Mouse (Mus musculus) megakaryocyte progenitor cell, adult 5-6 weeks (primary cell): Measurements from ENCODE around the gene Slc24a3. TPM values are rescaled to one million over a fixed set of nuclear protein-coding genes. Genes with fewer than 3 reads are reported as not detected.

Experiments used
- ATAC-seq: replicated peaks from 2 replicates; pipeline ENCODE4 v1.8.0; 2016; ENCODE audit warnings: mild to moderate bottlenecking, moderate TSS enrichment, inconsistent platforms; ENCODE audit not compliant: poor library complexity
- total RNA-seq, 2 experiments: library from RNA; stranded (forward) in 1 of 2; stranded (reverse) in 1 of 2; fragments of 157-497, 149-512 nt in 1 of 2; fragments of 200-1000 nt in 1 of 2; gene quantifications; 2 replicates each; pipeline versions ENCODE4 v1.2.3 to v1.2.4; 2015 to 2017

The Slc24a3 gene
- total RNA-seq, 2 experiments from 2014 or later, result 1.4 to 2.1 TPM

GRCm38 (mm10) chr2:145527151-145527550 is 359.6 kb downstream of the Slc24a3 start:
- ATAC-seq, result no peak

GRCm38 (mm10) chr2:145530941-145531353 is 363.4 kb downstream of the Slc24a3 start:
- ATAC-seq, result no peak

- no peak for ATAC-seq
Measured at GRCm38 (mm10) chr2:145533086-145533485, 365.5 kb downstream of the Slc24a3 start.

- no peak for ATAC-seq
Measured at GRCm38 (mm10) chr2:145535307-145535706, 367.8 kb downstream of the Slc24a3 start.

DNA sequence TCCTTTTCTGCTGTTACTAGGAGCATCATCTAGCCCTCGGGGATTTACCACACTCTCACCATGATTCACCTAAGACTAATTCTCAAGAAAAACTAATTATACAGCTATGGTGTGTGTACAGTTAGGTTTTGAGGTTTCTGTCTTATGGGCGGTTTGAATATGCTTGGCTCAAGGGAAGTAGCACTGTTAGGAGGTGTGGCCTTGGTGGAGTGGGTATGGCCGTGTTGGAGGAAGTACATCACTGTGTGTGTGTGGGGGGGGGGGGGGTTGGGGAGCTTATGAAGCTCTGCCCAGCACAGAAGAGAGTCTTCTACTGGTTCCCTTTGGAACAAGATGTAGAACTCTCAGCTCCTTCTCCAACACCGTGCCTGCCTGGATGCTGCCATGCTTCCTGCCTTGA is 368.2 kb downstream of the Slc24a3 start:
- peak; percentile 89 for ATAC-seq

GRCm38 (mm10) chr2:145536986-145537385 is 369.4 kb downstream of the Slc24a3 start:
- no peak for ATAC-seq

DNA sequence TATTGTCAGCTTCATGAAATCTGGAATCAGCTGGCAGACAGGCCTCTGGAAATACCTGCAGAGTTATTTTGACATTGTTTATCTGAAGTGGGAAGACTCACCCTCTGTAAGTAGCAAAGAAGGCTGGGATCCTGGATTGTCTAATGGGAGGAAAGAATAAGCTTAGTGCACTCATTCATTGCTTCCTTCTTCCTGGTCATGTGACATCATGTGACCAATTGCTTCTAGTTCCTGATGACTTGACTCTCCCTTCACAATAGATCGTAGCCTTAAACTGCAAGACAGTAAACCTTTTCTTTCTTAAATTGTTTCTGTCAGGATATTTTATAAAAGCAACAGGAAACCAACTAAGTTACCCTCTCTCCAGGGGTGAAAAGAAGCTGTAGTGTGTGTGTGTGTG is 374.1 kb downstream of the Slc24a3 start:
- ATAC-seq, result no peak

- ATAC-seq, result no peak
Measured at GRCm38 (mm10) chr2:145546071-145546470, 378.5 kb downstream of the Slc24a3 start.

DNA sequence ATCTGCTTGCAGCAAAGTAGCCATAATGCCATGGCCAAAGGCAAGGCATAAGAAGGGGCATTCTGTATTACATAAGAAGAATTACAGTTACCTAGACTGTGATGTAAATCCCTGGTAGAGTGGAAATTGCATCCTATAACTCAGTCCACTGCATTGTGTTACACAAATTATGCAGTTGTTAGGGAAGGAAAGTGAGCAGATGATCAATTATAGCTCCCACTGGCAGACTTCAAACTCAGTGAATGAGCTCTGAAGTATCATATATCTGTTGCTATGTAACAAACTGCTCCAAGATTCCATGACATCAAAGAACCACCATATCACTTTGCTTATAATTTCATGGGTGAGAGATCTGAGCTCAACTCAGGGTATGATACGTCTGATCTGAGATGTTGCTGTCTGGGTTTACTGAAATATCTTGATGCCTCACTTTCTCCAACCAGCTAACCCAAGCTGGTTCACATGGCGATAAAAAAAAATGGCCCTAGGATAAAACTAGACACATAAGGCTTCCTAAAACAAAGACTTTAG is 387.2 kb downstream of the Slc24a3 start:
- ATAC-seq, result no peak

GRCm38 (mm10) chr2:145555713-145556112 is 388.2 kb downstream of the Slc24a3 start:
- ATAC-seq, result no peak

GRCm38 (mm10) chr2:145557361-145557931 is 389.9 kb downstream of the Slc24a3 start:
- peak; percentile 96 for ATAC-seq

GRCm38 (mm10) chr2:145562493-145562892 is 394.9 kb downstream of the Slc24a3 start:
- peak; percentile 50 for ATAC-seq

DNA sequence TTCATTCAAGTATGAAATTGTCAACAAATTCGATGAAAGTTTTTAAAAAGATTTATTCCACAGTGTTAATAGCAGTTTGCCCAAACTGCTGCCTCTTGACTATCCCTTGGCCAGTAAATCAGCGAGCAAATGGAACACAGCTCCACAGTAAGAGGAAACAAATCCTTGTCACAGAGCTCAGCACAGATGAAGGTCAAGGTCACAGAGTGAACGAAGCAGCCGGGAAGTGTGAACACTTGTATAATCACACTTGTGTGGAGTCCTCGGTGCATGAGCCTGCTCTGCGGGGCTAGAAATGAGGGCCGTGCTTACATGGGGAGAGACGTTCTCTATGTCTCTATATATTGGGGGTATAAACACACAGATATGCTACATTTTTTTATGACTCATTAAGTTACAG is 397.0 kb downstream of the Slc24a3 start:
- ATAC-seq, result no peak

DNA sequence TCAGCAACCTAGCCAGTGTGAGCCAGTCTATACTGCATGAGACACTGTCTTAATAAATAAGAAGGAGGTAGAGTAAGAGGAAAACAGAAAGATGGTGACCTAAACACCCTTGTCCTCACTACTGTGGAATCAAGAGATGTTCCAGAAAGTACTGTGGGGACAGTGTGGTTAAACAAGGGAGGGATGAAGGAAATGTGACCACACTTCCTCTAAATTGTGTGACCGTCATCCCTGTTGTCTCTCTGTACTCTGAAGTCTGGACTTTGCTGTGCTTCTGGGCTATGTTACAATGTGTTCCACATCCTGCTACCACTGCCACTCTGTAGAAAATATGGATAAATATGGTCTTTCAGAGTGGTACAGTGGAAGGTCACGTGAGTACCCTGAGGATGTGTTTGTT is 399.4 kb downstream of the Slc24a3 start:
- peak; percentile 76 for ATAC-seq

DNA sequence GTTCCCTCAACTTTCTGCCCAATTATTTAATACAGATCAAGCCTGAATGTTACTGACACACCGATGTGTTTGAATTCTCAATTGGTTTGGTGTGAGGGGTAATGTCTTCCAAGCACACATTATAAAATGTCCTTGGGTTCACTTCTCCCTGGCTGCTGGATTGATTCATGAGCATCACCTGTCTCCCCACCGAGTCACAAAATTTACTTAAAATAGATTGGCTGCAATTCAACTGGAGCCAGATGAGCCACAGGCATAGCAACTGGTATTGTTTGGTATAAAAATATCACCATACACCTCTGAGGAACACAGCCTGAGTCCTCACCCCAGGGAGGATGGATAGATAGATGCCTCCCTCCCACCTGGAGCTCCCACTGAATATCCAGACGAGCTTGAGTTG is 404.4 kb downstream of the Slc24a3 start:
- no peak for ATAC-seq

- ATAC-seq, result peak; percentile 92
Measured at GRCm38 (mm10) chr2:145574148-145574547, 406.6 kb downstream of the Slc24a3 start.

- no peak for ATAC-seq
Measured at GRCm38 (mm10) chr2:145583103-145583502, 415.5 kb downstream of the Slc24a3 start.

DNA sequence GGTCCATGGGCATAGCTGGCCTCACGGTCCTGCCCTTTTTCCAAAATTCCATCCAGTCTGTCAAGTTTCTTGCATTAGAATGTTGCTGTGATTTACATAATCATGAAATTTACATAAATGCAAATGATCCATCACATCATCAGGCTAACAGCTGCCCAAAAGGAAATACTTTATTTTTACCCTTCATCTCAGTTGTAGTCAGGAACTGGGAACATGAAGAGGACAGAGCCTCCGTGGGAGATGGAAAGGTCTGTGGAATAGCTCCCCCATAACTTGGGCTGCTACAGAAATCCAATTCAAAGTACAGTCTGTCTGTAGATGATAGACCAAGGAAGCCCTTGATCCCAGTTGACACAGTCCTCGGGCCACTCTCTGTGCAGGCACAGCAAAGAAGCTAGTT is 417.9 kb downstream of the Slc24a3 start:
- ATAC-seq, result no peak

- ATAC-seq, result peak; percentile 91
Measured at GRCm38 (mm10) chr2:145588009-145588737, 420.6 kb downstream of the Slc24a3 start.

GRCm38 (mm10) chr2:145591881-145592280 is 424.3 kb downstream of the Slc24a3 start:
- no peak for ATAC-seq

DNA sequence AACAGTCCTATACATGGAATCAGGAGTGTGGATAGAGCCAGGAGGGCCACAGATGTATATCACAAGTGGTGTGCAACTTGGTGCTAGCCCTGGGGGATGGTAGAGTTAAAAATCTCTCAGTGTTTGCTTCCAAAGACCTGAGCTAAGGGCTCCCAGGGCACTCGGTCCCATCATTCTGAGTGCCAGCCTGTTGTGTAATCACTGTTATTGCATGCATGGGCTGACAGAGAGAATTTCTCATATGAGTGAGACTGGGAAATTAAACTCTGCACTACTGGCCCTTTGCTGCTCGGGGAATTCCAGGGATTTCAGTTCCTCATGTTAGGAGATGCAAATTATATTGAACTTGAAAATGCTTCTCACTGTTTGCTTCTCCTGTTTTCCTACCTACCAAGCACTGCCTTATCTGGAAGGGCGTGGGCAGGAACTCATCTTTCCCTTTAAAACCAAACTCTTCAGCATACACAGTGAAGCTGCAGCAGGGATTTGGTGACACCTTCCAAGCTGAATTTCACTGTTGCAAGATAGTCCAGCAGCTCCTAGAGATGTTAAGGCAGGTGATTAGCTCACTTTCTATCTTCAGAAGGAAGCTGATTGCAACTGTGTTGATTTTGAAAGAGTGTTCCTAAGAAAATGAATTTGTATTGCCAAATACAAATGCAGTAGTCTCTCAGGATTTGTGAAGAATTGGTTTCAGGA is 426.2 kb downstream of the Slc24a3 start:
- peak; percentile 47; the same call in 1 of the 2 replicates for ATAC-seq

DNA sequence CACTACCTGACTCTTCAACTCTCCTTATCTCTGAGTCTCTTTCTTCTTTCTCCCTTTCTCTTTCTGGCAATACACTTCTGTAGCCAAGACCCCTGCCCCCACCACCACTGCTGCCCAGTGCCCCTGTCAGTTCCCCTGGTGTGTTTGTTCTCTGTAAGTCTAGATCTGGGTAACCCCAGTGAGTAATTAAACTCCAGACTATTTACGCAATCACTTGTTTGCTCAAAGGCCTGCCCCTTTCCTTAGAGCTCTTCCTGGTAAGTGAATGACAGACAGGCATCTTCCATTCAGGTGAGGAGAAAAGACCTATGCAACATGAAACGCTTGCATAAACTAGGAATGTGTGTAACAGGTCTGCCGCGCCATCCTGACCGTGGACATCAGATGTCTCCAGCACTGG is 430.3 kb downstream of the Slc24a3 start:
- peak; percentile 37 for ATAC-seq
